In genomic region chr2:122160680-122161079, GRCm38 (mm10) we compare ENCODE assay signal across 1 mouse cellular context.
TF ChIP-seq lines count a peak whose summit lies in the region.

TSS of gene Trim69 (plus strand) at chr2:122160700.

TF ChIP-seq in CH12.LX, 34 proteins besides CTCF, POLR2A, EP300 and RAD21 (continued from another document):
- TF ChIP-seq MAFK (IDR thresholded peaks at IDR 0.05; ENCODE audit: insufficient replicate concordance, low read length) (0 out of 2 replicates have a peak, but pooled peaks have one; percentile 26), ELF1 (IDR thresholded peaks at IDR 0.05; ENCODE audit: low read depth, low read length) (no peak), TBP (conservative IDR thresholded peaks at IDR 0.05; ENCODE audit: low read depth, low read length) (no peak), USF2 (conservative IDR thresholded peaks at IDR 0.05; ENCODE audit: low read depth, low read length) (no peak), BHLHE40 (IDR thresholded peaks at IDR 0.05; ENCODE audit: low read depth, low read length) (no peak), KAT2A (IDR thresholded peaks at IDR 0.05; ENCODE audit: insufficient replicate concordance, low read length) (no peak), SMC3 (IDR thresholded peaks at IDR 0.05; ENCODE audit: low read depth, low read length) (peak; percentile 95), NELFE (IDR thresholded peaks at IDR 0.05; ENCODE audit: low read depth, low read length) (no peak; the same call in 1 of the 2 replicates), POLR2AphosphoS2 (IDR thresholded peaks at IDR 0.05; ENCODE audit: low read depth, low read length) (no peak), TCF12 (IDR thresholded peaks at IDR 0.05; ENCODE audit: low read depth, low read length) (peak; percentile 21; the same call in 1 of the 2 replicates), UBTF (IDR thresholded peaks at IDR 0.05; ENCODE audit: low read depth, low read length) (no peak), IRF4 (IDR thresholded peaks at IDR 0.05; ENCODE audit: low read depth, low read length) (peak; percentile 38; the same call in 1 of the 2 replicates), MAX (IDR thresholded peaks at IDR 0.05; ENCODE audit: low read length) (0 out of 2 replicates have a peak, but pooled peaks have one; percentile 13), ZNF384 (IDR thresholded peaks at IDR 0.05; ENCODE audit: low read depth, low read length) (no peak), ZMIZ1 (IDR thresholded peaks at IDR 0.05; ENCODE audit: low read depth, low read length) (no peak), E2F4 (IDR thresholded peaks at IDR 0.05; ENCODE audit: insufficient replicate concordance, low read depth, low read length) (no peak), PAX5 (IDR thresholded peaks at IDR 0.05; ENCODE audit: low read length) (no peak), MXI1 (IDR thresholded peaks at IDR 0.05; ENCODE audit: low read depth, low read length) (peak; percentile 67; the same call in 1 of the 2 replicates), RCOR1 (conservative IDR thresholded peaks at IDR 0.05; ENCODE audit: low read depth, low read length) (no peak), MYC (IDR thresholded peaks at IDR 0.05; ENCODE audit: low read depth, low read length) (peak; percentile 63; the same call in 1 of the 2 replicates), MEF2A (IDR thresholded peaks at IDR 0.05; ENCODE audit: borderline replicate concordance, low read depth, low read length) (peak; percentile 46; the same call in 1 of the 2 replicates), CHD1 (IDR thresholded peaks at IDR 0.05; ENCODE audit: low read depth, low read length) (no peak), CHD2 (IDR thresholded peaks at IDR 0.05; ENCODE audit: low read length) (no peak), ZKSCAN1 (IDR thresholded peaks at IDR 0.05; ENCODE audit: borderline replicate concordance, low read depth, low read length) (no peak), MAZ (IDR thresholded peaks at IDR 0.05; ENCODE audit: low read depth, low read length) (no peak), GABPA (IDR thresholded peaks at IDR 0.05; ENCODE audit: insufficient replicate concordance, low read depth, low read length) (no peak), ZC3H11A (IDR thresholded peaks at IDR 0.05; ENCODE audit: low read depth, low read length) (peak; percentile 58; the same call in 1 of the 2 replicates), HCFC1 (IDR thresholded peaks at IDR 0.05; ENCODE audit: low read depth, low read length) (no peak), JUN (IDR thresholded peaks at IDR 0.05; ENCODE audit: insufficient read depth, low read depth, low read length) (no peak), SIN3A (IDR thresholded peaks at IDR 0.05; ENCODE audit: low read length) (no peak)
